Mouse (Mus musculus) right cerebral cortex, postnatal 36 days (tissue): Measurements from ENCODE around the gene Supt4a.

Source experiments
- DNase-seq, 2 experiments: peaks; one replicate each; pipeline ENCODE4 v3.0.0; 2022; ENCODE audit warnings: low spot score in 2 of 2, mixed read lengths in 1 of 2

Gene Supt4a

DNA sequence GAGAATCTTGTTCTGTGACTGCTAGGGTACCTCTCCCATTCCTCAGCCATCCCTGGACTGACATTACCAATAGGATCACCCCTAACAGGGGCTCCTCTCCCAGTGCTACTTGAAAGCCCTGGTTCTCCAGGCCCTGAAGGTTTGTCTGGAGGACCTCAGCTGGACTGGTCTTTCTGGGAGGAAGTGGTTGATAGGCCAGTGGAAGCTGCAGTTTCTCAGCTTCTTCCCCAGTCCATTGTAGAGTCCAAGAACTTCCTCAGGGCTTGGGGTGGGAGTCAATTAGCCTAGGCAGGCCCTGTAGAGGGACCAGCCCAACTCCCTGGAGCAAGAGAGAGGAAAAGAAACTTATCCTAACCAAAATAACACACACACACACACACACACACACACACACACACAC lies 11.8 kb upstream of the Supt4a start:
- DNase-seq = no peak

DNA sequence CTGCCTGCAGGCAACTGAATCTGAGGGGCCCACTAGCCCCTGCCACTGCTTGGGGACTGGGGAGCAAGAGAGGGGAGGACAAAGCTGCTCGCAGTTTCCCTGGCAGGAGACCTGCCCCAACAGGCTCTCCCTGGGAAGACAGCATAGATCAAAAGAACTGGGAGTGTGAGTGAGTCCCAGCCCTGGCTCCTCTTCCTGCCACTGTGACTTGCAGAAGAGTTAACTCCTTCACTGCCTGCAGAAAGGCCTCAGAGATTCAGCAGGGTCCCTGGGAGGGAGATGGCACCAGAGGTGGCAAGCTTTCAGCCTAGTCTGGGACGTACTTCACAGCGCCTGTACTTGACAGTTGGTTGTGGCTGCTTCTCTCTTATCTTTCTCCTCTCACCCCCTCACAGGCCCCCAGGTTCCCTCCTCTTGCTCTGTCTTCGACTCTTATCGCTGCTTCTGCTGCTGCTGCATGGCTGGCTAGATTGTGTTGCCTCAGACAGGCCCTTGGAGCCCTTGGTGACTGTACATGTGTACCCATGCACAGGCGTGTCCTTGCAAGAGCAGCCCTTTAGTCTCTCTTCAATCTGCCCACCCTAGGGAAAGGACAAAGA lies 11.3 kb upstream of the Supt4a start:
- DNase-seq = no peak

DNA sequence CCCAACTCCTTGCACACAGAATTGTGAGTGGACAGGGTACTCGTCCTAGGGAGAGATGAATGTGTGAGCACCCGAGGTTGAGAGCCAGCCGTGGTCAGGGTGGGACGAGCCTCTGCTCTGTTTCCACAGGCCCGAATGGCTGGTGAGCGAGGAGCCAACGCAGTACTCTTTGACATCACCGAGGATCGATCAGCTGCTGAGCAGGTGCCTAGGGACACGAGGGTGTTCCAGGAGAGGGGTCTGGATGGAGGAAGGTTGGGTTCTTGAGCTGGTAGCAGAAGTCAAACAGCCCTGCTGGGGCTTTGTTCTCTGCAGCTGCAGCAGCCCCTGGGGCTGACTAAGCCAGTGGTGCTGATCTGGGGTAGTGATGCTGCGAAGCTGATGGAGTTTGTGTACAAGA lies 10.3 kb upstream of the Supt4a start:
- no peak for DNase-seq

GRCm38 (mm10) chr11:87727471-87727870 lies 9.9 kb upstream of the Supt4a start:
- DNase-seq = no peak

DNA sequence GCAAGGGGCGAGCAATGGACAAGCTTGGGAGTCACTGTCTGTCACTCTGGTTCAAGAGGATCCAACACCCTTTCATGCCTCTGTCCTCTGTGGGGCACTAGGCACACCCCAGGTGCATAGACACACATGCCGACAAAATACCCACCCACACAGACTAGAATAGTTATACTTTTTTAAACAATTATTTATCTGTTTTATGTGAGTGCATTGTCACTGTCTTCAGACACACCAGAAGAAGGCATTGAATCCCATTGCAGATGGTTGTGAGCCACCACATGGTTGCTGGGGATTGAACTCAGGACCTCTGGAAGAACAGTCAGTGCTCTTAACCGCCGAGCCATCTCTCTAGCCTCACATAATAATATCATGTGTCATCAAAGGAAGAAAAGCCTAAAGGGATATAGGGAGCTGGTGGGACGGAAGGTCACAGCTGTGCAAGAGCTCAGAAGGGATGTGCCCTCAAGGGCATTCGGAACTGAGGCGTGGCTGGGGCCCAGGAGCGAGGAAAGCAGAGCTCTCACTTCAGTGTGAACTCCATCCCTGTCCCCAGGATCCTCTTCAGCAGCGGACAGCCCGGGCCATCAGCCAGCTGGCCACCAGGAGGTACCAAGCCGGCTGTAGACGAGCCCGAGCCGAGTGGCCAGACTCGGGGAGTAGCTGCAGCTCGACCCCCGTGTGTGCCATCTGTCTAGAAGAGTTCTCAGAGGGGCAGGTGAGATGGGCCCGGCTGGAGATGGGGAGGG lies 8.3 kb upstream of the Supt4a start:
- no peak for DNase-seq

GRCm38 (mm10) chr11:87729593-87730185 lies 7.7 kb upstream of the Supt4a start:
- DNase-seq = no peak

DNA sequence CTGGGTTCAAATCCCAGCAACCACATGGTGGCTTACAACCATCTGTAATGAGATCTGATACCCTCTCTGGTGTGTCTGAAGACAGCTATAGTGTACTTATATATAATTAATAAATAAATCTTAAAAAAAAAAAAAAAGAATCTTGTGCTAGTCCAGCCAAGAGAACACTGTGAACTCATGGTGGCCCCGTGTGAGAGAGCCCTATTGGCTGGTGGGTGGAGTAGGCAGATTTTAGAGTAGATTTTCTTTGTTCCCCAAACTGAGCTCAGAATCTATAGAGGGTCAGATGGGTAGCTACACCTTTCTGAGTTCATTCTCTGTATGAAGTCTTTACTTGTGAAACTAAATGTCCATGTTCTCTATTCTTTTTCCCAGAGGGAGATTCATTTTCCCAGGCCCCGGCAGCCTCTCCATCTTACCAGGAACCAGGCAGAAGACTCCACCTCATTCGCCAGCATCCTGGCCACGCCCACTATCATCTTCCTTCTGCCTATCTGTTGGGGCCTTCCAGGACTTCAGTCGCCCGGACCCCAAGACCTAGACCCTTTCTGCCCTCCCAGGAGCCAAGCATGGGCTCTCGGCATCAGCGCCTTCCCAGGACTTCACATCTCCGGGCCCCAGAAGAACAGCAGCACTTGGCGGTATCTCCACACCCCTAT lies 6.6 kb upstream of the Supt4a start:
- no peak for DNase-seq

GRCm38 (mm10) chr11:87734346-87734745 lies 3.0 kb upstream of the Supt4a start:
- no peak for DNase-seq

DNA sequence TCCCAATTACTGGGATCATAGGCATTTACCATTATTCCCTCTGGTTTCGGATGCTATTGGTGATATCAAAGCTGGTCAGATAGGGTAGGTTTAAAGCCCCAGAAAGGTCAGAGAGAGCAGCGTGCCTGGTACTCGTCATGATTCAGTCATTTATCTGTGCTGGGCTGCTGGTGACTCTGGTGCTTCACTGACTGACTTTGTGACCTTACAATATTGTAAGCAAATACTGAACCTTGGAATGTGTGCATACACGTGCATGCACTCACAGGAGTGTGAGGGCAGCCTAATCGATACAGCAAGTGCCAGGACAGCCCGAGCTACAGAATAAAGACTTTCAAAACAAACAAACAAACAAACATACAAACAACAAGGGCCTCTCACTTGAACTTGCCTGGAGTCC lies 1.7 kb upstream of the Supt4a start:
- DNase-seq = no peak

DNA sequence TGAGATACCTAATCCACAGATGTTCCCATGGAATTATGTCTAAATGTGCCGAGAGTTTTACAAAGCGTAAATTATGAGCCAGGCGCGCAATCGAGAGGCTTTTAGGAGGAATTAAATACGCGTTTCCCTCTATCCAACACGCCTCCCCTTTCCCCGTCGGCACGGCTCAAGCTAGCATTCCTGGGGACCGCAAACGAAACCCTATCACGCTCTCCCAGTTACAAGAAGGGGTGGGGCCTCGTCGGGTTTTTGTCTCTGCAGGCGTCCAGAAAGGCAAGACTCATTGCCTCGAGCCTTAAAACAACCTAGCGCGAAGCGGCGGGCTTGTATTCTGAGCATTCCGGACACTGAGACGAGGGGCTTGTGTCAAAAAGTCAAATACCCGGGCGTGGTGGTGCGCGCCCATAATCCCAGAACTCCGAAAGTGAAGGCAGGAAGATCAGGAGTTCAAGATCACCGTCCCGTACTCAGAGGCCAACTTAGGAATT lies 661 bp upstream of the Supt4a start:
- peak; percentile 20 to 24 for DNase-seq

DNA sequence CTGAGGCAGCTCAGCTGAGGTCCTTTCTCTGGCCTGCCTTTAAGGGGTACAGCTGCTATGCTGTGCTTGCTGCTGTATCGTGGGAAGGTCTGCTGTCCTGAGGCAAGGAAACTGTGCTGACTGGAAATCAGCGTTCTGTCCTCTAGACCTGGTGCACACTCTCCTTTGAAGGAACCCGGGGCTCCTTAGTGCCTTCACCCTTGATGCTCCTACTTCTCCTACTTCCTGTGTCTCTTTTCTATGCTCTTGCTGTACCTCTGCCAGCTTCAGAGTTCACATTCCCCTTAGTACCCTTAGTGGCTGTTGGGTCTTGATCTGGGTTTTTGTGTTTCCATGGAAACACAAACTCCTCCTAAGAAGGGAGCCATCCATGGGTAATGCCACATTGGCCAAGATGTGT lies 6.3 kb downstream of the Supt4a start:
- no peak for DNase-seq

GRCm38 (mm10) chr11:87744964-87745363 lies 7.6 kb downstream of the Supt4a start:
- no peak for DNase-seq

DNA sequence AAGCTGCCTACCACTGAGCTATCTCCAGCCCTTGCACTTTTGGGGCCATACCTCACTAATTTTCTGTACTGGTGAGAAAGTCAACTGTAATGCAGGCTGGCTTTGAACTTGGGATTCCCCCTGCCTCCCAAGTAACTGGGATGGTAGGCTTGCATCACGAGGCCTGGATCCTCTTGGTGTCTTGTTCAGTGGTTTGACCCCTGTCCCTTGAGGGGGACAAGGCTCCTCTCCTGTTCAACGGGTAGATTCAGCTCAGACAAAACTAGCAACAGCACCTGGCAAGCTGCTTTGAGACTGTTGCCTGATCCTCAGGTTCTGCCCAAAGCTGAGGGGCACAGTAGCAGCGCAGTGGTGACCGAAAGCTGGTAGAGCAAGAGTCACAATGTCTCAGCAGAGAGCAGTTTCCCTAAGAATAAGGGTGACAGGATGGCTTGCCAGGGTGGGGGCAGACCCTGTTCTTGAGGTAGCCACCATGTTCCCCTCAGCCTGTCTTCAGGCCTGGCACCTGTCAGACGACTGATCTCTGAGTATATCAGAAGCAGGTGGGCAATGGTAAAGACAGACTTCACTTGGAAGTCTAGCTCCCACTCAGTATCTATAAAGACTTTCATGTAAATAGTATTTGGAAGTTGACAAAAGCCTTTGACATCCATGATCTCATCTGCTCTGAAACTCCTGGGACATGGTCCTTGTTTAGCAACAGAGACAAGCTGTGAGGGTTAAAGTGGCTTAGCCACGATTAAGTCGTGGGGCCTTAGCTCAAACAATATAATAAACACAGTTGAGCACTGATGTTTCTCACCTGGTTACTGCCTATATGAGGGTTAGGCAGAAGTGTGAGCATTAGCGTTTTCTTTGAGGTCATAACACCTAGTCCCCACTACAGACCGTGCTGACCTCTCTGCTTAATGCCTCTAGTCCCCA lies 8.5 kb downstream of the Supt4a start:
- no peak for DNase-seq

DNA sequence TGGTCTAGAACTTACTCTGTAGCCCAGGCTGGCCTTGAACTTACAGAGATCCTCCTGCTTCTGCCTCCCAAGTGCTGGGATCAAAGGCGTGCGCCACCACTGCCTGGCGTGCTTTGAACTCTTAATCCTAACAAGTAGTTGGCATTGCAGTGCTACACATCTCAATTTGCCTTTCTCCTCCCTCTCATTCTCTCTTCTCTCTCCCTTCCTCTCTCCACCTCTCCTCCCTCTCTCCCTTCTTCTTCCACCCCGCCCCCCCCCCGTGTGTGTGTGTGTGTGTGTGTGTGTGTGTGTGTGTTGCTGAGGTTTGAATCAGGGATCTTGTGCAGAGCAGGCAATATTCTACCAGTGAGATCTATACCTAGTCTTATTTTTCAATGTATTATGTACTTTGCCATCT lies 10.0 kb downstream of the Supt4a start:
- no peak for DNase-seq

- DNase-seq = no peak
Measured at GRCm38 (mm10) chr11:87747716-87748115, 10.4 kb downstream of the Supt4a start.

- DNase-seq = no peak
Measured at GRCm38 (mm10) chr11:87748132-87749119, 11.1 kb downstream of the Supt4a start.

GRCm38 (mm10) chr11:87749192-87750042 lies 12.1 kb downstream of the Supt4a start:
- no peak for DNase-seq

DNA sequence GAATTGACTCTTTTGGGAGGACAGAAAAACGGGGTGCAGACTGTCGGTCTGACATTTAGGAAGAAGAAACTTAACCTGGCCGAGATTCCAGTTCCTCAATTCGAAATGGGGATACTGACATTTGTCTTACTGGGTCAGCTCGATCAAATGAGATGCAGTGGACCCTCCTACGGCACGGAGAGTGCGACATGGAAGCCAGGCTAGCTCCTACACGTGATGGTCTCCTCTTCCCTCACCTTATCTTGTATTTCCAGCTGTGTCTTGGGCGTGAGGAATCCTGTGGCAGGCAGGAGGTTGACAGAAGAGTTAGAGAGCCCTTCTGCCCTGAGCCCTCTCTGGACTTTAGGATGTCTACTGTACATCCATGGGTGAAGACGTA lies 12.7 kb downstream of the Supt4a start:
- DNase-seq = no peak

DNA sequence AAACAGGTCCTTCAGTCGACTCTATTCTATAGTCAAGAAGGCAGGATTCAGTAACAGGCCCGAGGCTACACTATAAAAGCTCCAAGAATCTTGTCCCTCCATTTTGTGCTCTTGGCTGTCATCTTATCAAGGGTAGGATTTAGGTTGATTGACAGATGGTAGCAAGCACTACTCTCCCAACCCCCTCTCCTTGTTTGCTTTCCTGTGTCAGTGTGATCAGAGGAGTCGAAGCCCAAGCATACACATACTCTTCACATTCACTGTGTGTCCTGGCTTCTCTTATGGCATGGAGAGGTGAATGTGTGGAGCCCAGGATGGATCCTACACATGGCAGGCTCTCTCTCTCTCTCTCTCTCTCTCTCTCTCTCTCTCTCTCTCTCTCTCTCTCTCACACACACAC lies 13.2 kb downstream of the Supt4a start:
- DNase-seq = no peak
